Mouse (Mus musculus): ENCODE results near the gene Ocrl. TPM values are rescaled to one million over a fixed set of nuclear protein-coding genes. Genes with fewer than 3 reads are reported as not detected.

The Ocrl gene
- polyA plus RNA-seq, 1 experiment = 4.9 TPM

DNA sequence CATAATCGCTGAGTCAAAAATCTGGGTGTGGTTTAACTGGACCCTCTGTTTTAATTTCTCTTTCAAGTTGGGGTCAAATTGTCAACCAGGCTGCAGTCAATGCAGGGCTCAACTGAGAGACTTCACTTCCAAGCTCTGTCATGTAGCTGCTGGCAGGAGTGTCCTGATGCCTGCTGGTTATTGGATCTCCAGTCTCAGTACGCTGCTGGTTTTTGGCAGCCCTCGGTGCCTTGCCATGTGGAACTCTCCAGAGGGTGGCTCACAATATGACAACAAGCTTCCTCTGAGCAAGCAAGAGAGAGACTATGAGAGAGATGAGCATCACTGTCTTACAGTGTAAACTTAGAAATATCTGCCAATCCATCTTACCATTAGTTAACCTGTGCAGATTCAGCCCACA lies 99.5 kb downstream of the Ocrl start:
- Histone ChIP-seq H3K4me3 (no peak overlapping the region), H3K27me3 (ENCODE audit: control insufficient read depth, insufficient read depth, insufficient read length) (no peaks in the 10 kb centered on the region), H3K79me2 (ENCODE audit: control insufficient read depth, insufficient read depth) (no peaks in the 10 kb centered on the region), H3K4me2 (ENCODE audit: low read depth) (no peak overlapping the region), H3K36me3 (ENCODE audit: control insufficient read depth, insufficient read depth) (no peaks in the 10 kb centered on the region), H3ac (ENCODE audit: control insufficient read depth, insufficient read length) (no peak overlapping the region)
- no peak for TF ChIP-seq E2F4 (IDR thresholded peaks at IDR 0.05; ENCODE audit: insufficient read depth)
- no peak for TF ChIP-seq POLR2A (IDR thresholded peaks at IDR 0.05; ENCODE audit: insufficient read length, low read depth)
- no peak for TF ChIP-seq MYOG (IDR thresholded peaks at IDR 0.05; ENCODE audit: control insufficient read depth in 1 of 3, insufficient read depth in 1 of 3, insufficient read length in 2 of 3, low read depth in 2 of 3)
- no peak for TF ChIP-seq CEBPB (IDR thresholded peaks at IDR 0.05; ENCODE audit: insufficient read depth, poor library complexity, severe bottlenecking)
- TF ChIP-seq POLR2AphosphoS2 (IDR thresholded peaks at IDR 0.05; ENCODE audit: insufficient read length, low read depth) = no peak
- TF ChIP-seq TCF3 (IDR thresholded peaks at IDR 0.05; ENCODE audit: insufficient read length, low read depth) = no peak
- TF ChIP-seq MAX (IDR thresholded peaks at IDR 0.05; ENCODE audit: low read depth) = no peak
- no peak for TF ChIP-seq MYOD1 (IDR thresholded peaks at IDR 0.05; ENCODE audit: control insufficient read depth in 1 of 3, insufficient read length in 2 of 3, low read depth in 2 of 3)
- no peak for TF ChIP-seq REST (IDR thresholded peaks at IDR 0.05; ENCODE audit: insufficient read depth, insufficient read length)
- no peak for TF ChIP-seq USF1 (IDR thresholded peaks at IDR 0.05; ENCODE audit: low read depth)
- TF ChIP-seq SRF (IDR thresholded peaks at IDR 0.05; ENCODE audit: control insufficient read depth, insufficient read length, low read depth) = no peak
- no peak for TF ChIP-seq TCF12 (IDR thresholded peaks at IDR 0.05; ENCODE audit: insufficient read depth, poor library complexity, severe bottlenecking)

Other genes starting within 250 kb of the Ocrl start
- gene Smarca1, start 19.4 kb upstream of the Ocrl start, polyA plus RNA-seq (2012; fragmentation: generic; extraction: Trizol) = not detected
- 2.4 TPM for gene Apln, start 122.5 kb downstream of the Ocrl start, polyA plus RNA-seq (2012; fragmentation: generic; extraction: Trizol)
- 1.0 TPM for gene Xpnpep2, start 196.3 kb downstream of the Ocrl start, polyA plus RNA-seq (2012; fragmentation: generic; extraction: Trizol)
- not detected for gene Sash3, start 234.0 kb downstream of the Ocrl start, polyA plus RNA-seq (2012; fragmentation: generic; extraction: Trizol)